Mouse (Mus musculus) bone marrow, adult 2 months (tissue): ENCODE results near the gene Fnbp1. TPM values are rescaled to one million over a fixed set of nuclear protein-coding genes. Genes with fewer than 3 reads are reported as not detected.

Source experiments
- H3K27ac ChIP-seq: fragments of 200-500 bp; 2 replicates; pipeline ENCODE4 v1.5.1; 2012; ENCODE audit warnings: low read depth, mild to moderate bottlenecking, control low read depth, inconsistent platforms, low read length; ENCODE audit not compliant: control insufficient read depth, poor library complexity, insufficient read depth
- H3K4me1 ChIP-seq: fragments of 200-500 bp; 2 replicates; pipeline ENCODE4 v1.6.1; 2011; ENCODE audit warnings: low read length; ENCODE audit not compliant: control insufficient read depth, insufficient read depth
- H3K4me3 ChIP-seq: fragments of 200-500 bp; replicated peaks from 2 replicates; pipeline ENCODE3; 2011; ENCODE audit warnings: mild to moderate bottlenecking, low read depth, low read length, control low read depth; ENCODE audit not compliant: control insufficient read depth
- CTCF ChIP-seq: fragments of 200-500 bp; IDR thresholded peaks from 2 replicates; pipeline ENCODE4 v1.5.1; 2011; ENCODE audit warnings: low read length, control low read depth; ENCODE audit not compliant: control insufficient read depth, insufficient read depth
- POLR2A ChIP-seq: fragments of 200-500 bp; IDR thresholded peaks from 2 replicates; pipeline ENCODE4 v1.6.1; 2011; ENCODE audit warnings: low read depth, mild to moderate bottlenecking, control low read depth, low read length, borderline replicate concordance; ENCODE audit not compliant: control insufficient read depth
- WGBS: fragments of 180-500 bp; shearing (Covaris S2); methylation state at CpG from one replicate; pipeline ENCODE4 v1.1.7; 2018; 5-methylcytosine and 5-hydroxymethylcytosine counted together
- polyA plus RNA-seq: library from polyadenylated mRNA; stranded (reverse); fragments of >200 nt; gene quantifications from 2 replicates; pipeline ENCODE4 v1.2.4, GENCODE M21; 2011; ENCODE audit warnings: low replicate concordance; ENCODE audit not compliant: missing spikeins, insufficient read depth, insufficient read length

The Fnbp1 gene
- polyA plus RNA-seq, 1 experiment: 67.8 TPM

DNA sequence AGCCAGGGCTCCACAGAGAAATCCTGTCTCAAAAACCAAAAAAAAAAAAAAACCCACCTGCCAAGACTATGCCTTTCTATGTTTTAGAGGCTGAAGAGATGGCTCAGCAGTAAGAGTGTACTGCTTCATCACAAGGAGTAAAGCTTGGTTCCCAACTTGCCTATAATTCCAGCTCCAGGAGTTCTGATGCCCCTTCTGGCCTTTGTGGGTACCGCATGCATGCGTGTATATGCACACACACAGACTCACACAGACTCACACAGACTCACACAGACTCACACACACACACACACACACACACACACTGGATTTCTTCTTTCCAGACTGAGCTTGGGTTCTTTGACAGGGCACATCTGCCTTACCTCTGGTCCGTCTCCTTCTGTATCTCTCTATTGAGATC is 101.8 kb downstream of the Fnbp1 start:
- Histone ChIP-seq H3K4me1 (no peaks in the 10 kb centered on the region), H3K4me3 (no peak overlapping the region), H3K27ac (no peak overlapping the region)
- TF ChIP-seq POLR2A: no peak
- no peak for TF ChIP-seq CTCF
- 89% methylated on average over 3 of the region's 3 CpGs for WGBS

DNA sequence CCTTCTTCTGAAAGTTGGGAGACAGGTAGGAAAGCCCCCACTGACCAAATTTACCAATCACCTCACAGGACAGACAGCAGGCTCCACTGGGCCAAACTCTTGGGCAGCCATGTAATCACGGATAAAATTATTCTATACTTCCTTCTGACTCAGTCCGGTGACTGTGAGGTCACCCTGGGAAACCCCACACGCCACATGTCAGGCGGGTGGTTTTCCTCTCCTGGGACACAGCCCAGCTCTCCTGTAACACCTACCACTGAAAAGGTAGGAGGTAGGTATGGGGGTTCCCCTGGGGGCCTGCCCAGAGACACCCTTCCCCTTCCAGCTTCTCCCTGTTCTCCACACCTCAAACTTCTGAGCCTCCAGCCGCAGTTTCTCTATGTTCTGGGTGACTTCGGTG is 105.0 kb downstream of the Fnbp1 start:
- TF ChIP-seq CTCF (no peak), POLR2A (no peak)
- Histone ChIP-seq H3K27ac (no peak overlapping the region), H3K4me3 (no peak overlapping the region), H3K4me1 (no peaks in the 10 kb centered on the region)
- 73% methylated on average over 6 of the region's 6 CpGs for WGBS

DNA sequence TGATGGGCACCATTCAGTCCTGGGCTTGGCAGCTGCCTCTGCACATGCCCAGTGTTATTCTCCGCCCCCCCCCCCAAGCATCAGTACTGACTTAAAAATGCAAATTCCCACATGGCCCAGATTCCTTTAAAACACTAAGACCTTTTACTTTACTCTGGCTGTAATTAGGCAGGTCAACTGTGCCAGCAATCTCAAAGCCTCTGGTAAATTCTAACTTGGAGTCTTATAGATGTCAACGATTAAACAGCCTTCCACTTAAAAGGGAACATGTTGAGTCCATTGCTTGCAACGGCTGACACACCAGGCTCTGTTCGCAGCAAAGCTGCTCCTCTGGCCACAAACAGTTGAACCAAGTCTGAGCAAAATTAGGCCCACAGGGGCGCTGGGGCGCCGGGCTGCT is 109.8 kb downstream of the Fnbp1 start:
- no peak overlapping the region for H3K27ac ChIP-seq
- H3K4me3 ChIP-seq: no peak overlapping the region
- no peaks in the 10 kb centered on the region for H3K4me1 ChIP-seq
- TF ChIP-seq CTCF (no peak), POLR2A (no peak)
- 90% methylated on average over 7 of the region's 7 CpGs for WGBS

DNA sequence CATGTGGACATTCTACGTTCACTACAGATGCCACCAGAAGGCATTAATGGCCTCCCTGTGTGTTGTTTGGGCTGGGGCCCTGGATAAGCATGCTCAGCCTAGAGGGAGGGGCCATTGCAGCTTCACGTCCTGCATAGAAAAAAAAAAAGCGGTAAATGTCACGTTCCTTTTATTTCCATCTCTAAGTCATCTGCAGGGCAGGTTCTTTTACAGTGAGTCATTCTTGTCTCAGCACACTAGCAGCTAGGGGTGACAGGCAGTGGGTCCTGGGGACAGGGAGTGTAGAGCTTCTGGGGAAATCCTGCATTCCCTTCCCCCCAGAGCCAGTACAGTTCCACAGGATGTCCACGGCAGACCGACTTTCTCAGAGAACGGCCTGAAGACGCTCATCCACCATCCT is 115.2 kb downstream of the Fnbp1 start:
- H3K4me3 ChIP-seq: no peak overlapping the region
- no peaks in the 10 kb centered on the region for H3K4me1 ChIP-seq
- no peak overlapping the region for H3K27ac ChIP-seq
- TF ChIP-seq CTCF (no peak), POLR2A (no peak)
- 83% methylated on average over 8 of the region's 8 CpGs for WGBS

DNA sequence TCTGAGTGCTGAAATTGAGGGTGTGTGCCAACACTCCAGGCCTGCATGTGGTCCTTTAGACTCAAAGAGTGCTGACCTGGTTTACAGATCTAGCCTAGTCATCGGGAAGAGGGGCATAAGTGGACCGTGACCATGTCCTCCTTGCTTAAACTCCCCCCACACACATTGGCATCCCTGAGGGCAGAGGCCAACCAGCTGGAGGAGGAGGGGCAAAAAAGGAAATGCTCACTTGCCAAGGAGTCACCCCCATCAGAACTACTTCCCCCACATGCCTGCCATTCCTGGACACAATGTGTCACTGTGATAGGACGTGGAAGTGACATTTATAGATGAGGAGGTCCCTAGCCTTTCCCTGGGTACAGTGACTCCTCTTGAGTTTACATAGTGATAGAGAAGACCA is 116.3 kb downstream of the Fnbp1 start:
- WGBS: 56% methylated on average over 3 of the region's 3 CpGs
- Histone ChIP-seq H3K4me3 (no peak overlapping the region), H3K4me1 (no peaks in the 10 kb centered on the region), H3K27ac (no peak overlapping the region)
- TF ChIP-seq CTCF: 0 out of 2 replicates have a peak, but pooled peaks have one; percentile 3
- TF ChIP-seq POLR2A: no peak

DNA sequence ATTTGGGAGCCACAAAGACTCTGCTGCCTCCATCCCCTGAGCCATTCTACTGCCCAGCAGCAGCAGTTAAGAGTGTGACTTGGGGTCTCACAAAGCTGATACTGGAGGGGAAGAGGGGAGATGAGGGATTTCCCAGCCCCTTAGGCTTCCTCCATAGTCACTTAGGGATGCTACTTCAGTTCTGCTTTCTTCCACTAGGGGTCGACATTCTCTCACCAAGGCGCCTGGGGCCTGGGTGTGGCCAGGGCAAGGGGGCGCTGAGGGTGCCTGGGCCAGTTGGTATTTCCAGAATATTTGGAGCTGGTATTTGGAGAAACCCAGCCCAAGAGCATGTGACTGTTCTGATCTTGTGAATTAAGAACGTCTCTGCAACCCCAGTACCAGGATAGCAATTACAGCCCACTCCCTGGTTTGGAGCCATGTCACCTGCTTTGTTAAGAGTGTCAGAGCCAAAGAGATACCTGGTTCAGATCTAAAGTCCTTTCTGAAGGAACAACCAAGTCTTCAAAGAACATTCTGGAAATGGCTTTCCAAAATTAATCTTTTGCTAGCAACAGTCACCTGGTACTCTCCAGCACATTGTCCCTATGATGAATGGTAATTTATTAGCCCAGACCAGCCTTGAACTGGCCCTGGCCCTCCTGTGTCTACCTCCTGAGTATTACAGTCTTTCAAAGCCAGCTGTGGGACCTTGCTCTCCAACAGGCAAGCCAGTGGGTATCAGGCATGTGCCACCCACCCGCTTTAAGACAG is 117.0 kb downstream of the Fnbp1 start:
- TF ChIP-seq CTCF: peak; percentile 83
- no peak for TF ChIP-seq POLR2A
- Histone ChIP-seq H3K4me1 (no peaks in the 10 kb centered on the region), H3K4me3 (no peak overlapping the region), H3K27ac (no peak overlapping the region)
- 36% methylated on average over 5 of the region's 5 CpGs for WGBS

DNA sequence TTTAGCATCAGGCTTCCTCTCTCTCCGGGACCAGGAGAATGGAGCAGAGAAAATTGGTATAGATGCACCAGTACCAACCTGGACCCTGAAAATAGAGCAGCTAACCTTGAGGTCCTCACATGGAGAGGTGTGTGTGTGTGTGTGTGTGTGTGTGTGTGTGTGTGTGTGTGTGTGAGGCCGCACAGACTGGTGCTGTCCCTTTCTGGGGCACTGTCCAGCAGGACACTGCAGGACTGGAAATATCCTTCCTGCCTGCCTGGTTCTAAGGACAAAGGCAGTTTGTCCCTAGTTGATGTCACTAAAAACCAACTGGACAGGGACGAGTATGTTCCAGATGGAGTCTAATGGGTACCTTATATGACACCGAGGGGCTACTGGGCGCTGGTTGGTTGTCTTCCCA is 117.9 kb downstream of the Fnbp1 start:
- Histone ChIP-seq H3K4me1 (no peaks in the 10 kb centered on the region), H3K27ac (no peak overlapping the region), H3K4me3 (no peak overlapping the region)
- WGBS: 73% methylated on average over 5 of the region's 5 CpGs
- TF ChIP-seq POLR2A: no peak
- TF ChIP-seq CTCF: no peak

DNA sequence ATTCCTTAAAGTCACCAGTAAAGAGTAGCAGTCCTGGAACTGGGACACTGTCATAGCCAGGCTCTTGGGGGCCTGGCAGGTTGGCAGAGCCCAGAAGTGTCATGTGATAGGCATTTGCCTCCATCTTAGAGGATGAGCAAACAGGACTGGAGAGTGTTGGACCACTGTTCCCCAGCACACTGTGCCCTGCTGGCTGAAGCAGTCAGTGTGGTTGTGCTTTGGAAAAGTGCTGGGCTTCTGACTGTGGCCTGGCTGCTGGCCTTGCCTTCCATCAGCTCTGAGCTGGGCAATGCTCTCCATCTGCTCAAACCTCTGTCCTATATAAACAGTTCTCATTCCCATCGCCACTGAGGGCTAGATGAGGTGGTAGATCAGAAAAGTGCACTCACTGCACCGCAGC is 121.6 kb downstream of the Fnbp1 start:
- Histone ChIP-seq H3K27ac (no peak overlapping the region), H3K4me1 (no peaks in the 10 kb centered on the region), H3K4me3 (no peak overlapping the region)
- WGBS: 91% methylated on average over 2 of the region's 2 CpGs
- TF ChIP-seq CTCF: no peak
- no peak for TF ChIP-seq POLR2A

DNA sequence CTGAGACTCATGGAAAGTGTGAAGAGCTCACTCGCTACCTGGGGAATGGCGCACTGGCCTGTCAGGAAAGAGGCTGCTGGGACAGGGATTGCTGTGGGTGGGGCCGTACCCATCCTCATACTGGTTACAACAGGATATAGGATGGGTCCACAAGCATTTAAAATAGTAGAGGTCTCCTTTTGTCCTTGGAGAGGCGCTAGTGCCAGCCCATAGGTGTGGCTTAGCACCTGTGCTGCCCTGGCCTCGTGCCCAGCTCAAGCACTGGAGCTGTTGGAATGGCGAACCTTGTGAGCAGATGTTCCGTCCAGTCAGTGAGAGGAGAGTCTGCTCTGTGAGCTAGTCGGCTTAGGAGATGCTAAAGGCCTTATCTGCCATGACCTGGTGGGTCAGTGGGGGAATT is 122.8 kb downstream of the Fnbp1 start:
- 87% methylated on average over 8 of the region's 8 CpGs for WGBS
- H3K4me3 ChIP-seq: no peak overlapping the region
- no peak for TF ChIP-seq POLR2A
- no peak for TF ChIP-seq CTCF
- no peaks in the 10 kb centered on the region for H3K4me1 ChIP-seq
- H3K27ac ChIP-seq: no peak overlapping the region
